Mouse (Mus musculus): ENCODE results near the gene Coro2a. TPM values are rescaled to one million over a fixed set of nuclear protein-coding genes. Genes with fewer than 3 reads are reported as not detected.
A peak's percentile ranks its signal among the peaks of the same experiment; 100 is the strongest.

The Coro2a gene
- total RNA-seq, 2 experiments from 2014 or later, result 0.20 TPM; not detected in 1

- DNase-seq, result peak; percentile 1
Observed at GRCm38 (mm10) chr4:46558672-46559667, 43.0 kb downstream of the Coro2a start.

GRCm38 (mm10) chr4:46556933-46557332 is 45.1 kb downstream of the Coro2a start:
- DNase-seq, result no peak

- DNase-seq, result peak; percentile 2
Observed at GRCm38 (mm10) chr4:46555762-46556161, 46.2 kb downstream of the Coro2a start.

GRCm38 (mm10) chr4:46554295-46555069 is 47.5 kb downstream of the Coro2a start:
- DNase-seq, result no peak

GRCm38 (mm10) chr4:46553864-46554263 is 48.1 kb downstream of the Coro2a start:
- no peak for DNase-seq

- DNase-seq, result no peak
Observed at GRCm38 (mm10) chr4:46550406-46550805, 51.6 kb downstream of the Coro2a start.

- no peak for DNase-seq
Observed at GRCm38 (mm10) chr4:46549979-46550378, 52.0 kb downstream of the Coro2a start.

GRCm38 (mm10) chr4:46546709-46547108 is 55.3 kb downstream of the Coro2a start:
- DNase-seq, result no peak

- no peak for DNase-seq
Observed at GRCm38 (mm10) chr4:46545498-46545897, 56.5 kb downstream of the Coro2a start.

- DNase-seq, result no peak
Observed at GRCm38 (mm10) chr4:46544313-46544712, 57.7 kb downstream of the Coro2a start.

GRCm38 (mm10) chr4:46543366-46544050 is 58.5 kb downstream of the Coro2a start:
- no peak for DNase-seq

- DNase-seq, result no peak
Observed at GRCm38 (mm10) chr4:46541707-46542106, 60.3 kb downstream of the Coro2a start.

- DNase-seq, result no peak
Observed at GRCm38 (mm10) chr4:46539167-46539566, 62.8 kb downstream of the Coro2a start.

GRCm38 (mm10) chr4:46535840-46536361 is 66.1 kb downstream of the Coro2a start, which contains the start of gene Trim14:
Gene Trim14 (minus strand): TSS chr4:46536141.
- no peak for DNase-seq

- DNase-seq, result no peak
Observed at GRCm38 (mm10) chr4:46535094-46535830, 66.7 kb downstream of the Coro2a start.

- no peak for DNase-seq
Observed at GRCm38 (mm10) chr4:46533934-46534720, 67.9 kb downstream of the Coro2a start.

GRCm38 (mm10) chr4:46532926-46533325 is 69.1 kb downstream of the Coro2a start:
- no peak for DNase-seq

- DNase-seq, result no peak
Observed at GRCm38 (mm10) chr4:46532511-46532910, 69.5 kb downstream of the Coro2a start.

GRCm38 (mm10) chr4:46529722-46530121 is 72.3 kb downstream of the Coro2a start:
- DNase-seq, result no peak

- DNase-seq, result no peak
Observed at GRCm38 (mm10) chr4:46527558-46527926, 74.5 kb downstream of the Coro2a start.
